Mouse (Mus musculus) telencephalon, adult 2 months (tissue): ENCODE measurements around the gene Vmp1.
A peak's percentile ranks its signal among the peaks of the same experiment; 100 is the strongest.

Experiments
- DNase-seq: peaks from one replicate; pipeline ENCODE4 v3.0.0-alpha.2; 2011; ENCODE audit warnings: low read depth, low spot score

The Vmp1 gene

GRCm38 (mm10) chr11:86683395-86684125 is at the start of gene Vmp1, which contains the start of gene Ptrh2:
Vmp1 (minus strand) TSS chr11:86683836.
Ptrh2 (plus strand) TSS chr11:86683985.
- DNase-seq: peak; percentile 97

GRCm38 (mm10) chr11:86731443-86731842 is 47.8 kb upstream of the Vmp1 start:
- peak; percentile 67 for DNase-seq

GRCm38 (mm10) chr11:86725607-86726006 is 42.0 kb upstream of the Vmp1 start:
- no peak for DNase-seq

GRCm38 (mm10) chr11:86724982-86725381 is 41.3 kb upstream of the Vmp1 start:
- no peak for DNase-seq

- DNase-seq: no peak
Measured at GRCm38 (mm10) chr11:86724004-86724403, 40.4 kb upstream of the Vmp1 start.

- DNase-seq: no peak
Measured at GRCm38 (mm10) chr11:86719390-86719789, 35.8 kb upstream of the Vmp1 start.

GRCm38 (mm10) chr11:86718369-86718768 is 34.7 kb upstream of the Vmp1 start:
- no peak for DNase-seq

- DNase-seq: no peak
Measured at GRCm38 (mm10) chr11:86717306-86718065, 33.9 kb upstream of the Vmp1 start.

- DNase-seq: no peak
Measured at GRCm38 (mm10) chr11:86714606-86715005, 31.0 kb upstream of the Vmp1 start.

- no peak for DNase-seq
Measured at GRCm38 (mm10) chr11:86701151-86701550, 17.5 kb upstream of the Vmp1 start.

GRCm38 (mm10) chr11:86695461-86695860 is 11.8 kb upstream of the Vmp1 start:
- DNase-seq: no peak

GRCm38 (mm10) chr11:86692546-86692945 is 8.9 kb upstream of the Vmp1 start:
- no peak for DNase-seq

- no peak for DNase-seq
Measured at GRCm38 (mm10) chr11:86691956-86692355, 8.3 kb upstream of the Vmp1 start.

GRCm38 (mm10) chr11:86691482-86691881 is 7.8 kb upstream of the Vmp1 start:
- DNase-seq: no peak

- DNase-seq: no peak
Measured at GRCm38 (mm10) chr11:86690383-86690782, 6.7 kb upstream of the Vmp1 start.

GRCm38 (mm10) chr11:86685366-86685765 is 1.7 kb upstream of the Vmp1 start:
- DNase-seq: no peak

- no peak for DNase-seq
Measured at GRCm38 (mm10) chr11:86684126-86685012, 733 bp upstream of the Vmp1 start.

GRCm38 (mm10) chr11:86682861-86683260 is 775 bp downstream of the Vmp1 start:
- no peak for DNase-seq

- no peak for DNase-seq
Measured at GRCm38 (mm10) chr11:86681423-86681822, 2.2 kb downstream of the Vmp1 start.

GRCm38 (mm10) chr11:86680729-86681128 is 2.9 kb downstream of the Vmp1 start:
- DNase-seq: no peak

- no peak for DNase-seq
Measured at GRCm38 (mm10) chr11:86678957-86679356, 4.7 kb downstream of the Vmp1 start.

- DNase-seq: no peak
Measured at GRCm38 (mm10) chr11:86675520-86675919, 8.1 kb downstream of the Vmp1 start.
